8 mouse cellular contexts compared by ENCODE assay signal in the genomic region with DNA sequence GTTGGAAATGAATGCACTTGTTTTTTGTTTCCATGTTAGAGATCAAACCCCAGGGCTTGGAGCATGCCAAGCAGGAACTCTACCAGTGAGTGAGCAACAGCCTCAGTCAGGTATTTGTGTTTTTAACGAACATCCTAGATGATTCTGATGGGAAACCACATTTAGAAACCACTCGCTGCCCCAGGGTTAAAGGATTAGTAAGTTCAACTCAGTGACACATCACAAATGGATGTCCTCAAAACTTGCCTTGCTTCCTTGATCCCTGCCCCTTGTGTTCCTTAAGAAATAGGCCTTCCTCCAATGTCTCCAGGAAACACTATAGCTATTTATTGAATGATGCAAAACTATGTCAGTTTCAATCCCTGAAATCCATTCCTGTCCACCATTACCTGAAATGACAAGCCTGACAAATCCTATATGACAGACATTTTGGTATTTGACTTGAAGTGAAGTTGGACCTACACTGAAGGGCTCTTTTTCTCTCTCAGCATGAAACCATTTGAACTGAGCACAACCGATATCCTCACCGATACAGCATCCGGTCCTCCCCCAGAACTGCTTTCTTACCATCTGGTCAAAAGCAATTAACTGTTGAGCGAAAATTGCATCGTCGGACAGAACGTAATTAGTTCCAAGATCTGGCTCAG. TPM values are rescaled to one million over a fixed set of nuclear protein-coding genes. Genes with fewer than 3 reads are reported as not detected.
DNase-seq lines count a peak whose midpoint lies in the region; ATAC-seq and TF ChIP-seq lines count a peak whose summit lies in the region.

No protein-coding gene starts in this region.

- H3K27ac ChIP-seq in heart, postnatal 0 days (ENCODE audit: low read depth): no peak overlapping the region
- peak overlapping the region; percentile 25 for H3K27ac ChIP-seq in MEL (ENCODE audit: control insufficient read depth, low read depth, low read length)
- no peak overlapping the region; the same call in 1 of the 2 replicates for H3K27ac ChIP-seq in hindbrain, embryonic 10.5 days
- no peak overlapping the region for H3K27ac ChIP-seq in midbrain, embryonic 12.5 days (replicated peaks)

- WGBS in heart, postnatal 0 days: 20% methylated on average over 9 of the region's 9 CpGs
- 21% methylated on average over 9 of the region's 9 CpGs for WGBS in hindbrain, embryonic 10.5 days
- 20% methylated on average over 9 of the region's 9 CpGs for WGBS in midbrain, embryonic 12.5 days

- H3K9me3 ChIP-seq in heart, postnatal 0 days (replicated peaks; ENCODE audit: control insufficient read depth, low read length): no peaks in the 10 kb centered on the region
- no peaks in the 10 kb centered on the region for H3K9me3 ChIP-seq in MEL (replicated peaks; ENCODE audit: insufficient read depth, low read length)
- no peaks in the 10 kb centered on the region for H3K9me3 ChIP-seq in hindbrain, embryonic 10.5 days
- no peaks in the 10 kb centered on the region for H3K9me3 ChIP-seq in midbrain, embryonic 12.5 days

- no peak for TF ChIP-seq POLR2A in MEL (IDR thresholded peaks at IDR 0.05; ENCODE audit: control insufficient read depth in 1 of 2, insufficient read depth in 1 of 2, low read depth in 1 of 2, low read length in 2 of 2, poor library complexity in 1 of 2)

- no peak for TF ChIP-seq RAD21 in MEL (IDR thresholded peaks at IDR 0.05; ENCODE audit: low read depth, low read length)

- peaks cover 5% of the 10 kb centered on the region; the same call in 1 of the 2 replicates for H3K4me1 ChIP-seq in heart, postnatal 0 days (ENCODE audit: control insufficient read depth, insufficient read depth)
- H3K4me1 ChIP-seq in MEL (ENCODE audit: control insufficient read depth in 1 of 2, insufficient read depth in 2 of 2, low read length in 2 of 2): peaks cover 8 to 25% of the 10 kb centered on the region in 2 experiments; a peak in 3 of 4 replicates
- H3K4me1 ChIP-seq in hindbrain, embryonic 10.5 days (replicated peaks): peaks cover 25% of the 10 kb centered on the region
- H3K4me1 ChIP-seq in midbrain, embryonic 12.5 days: peaks cover 19% of the 10 kb centered on the region

- H3K79me2 ChIP-seq in MEL (ENCODE audit: control insufficient read depth, insufficient read depth, low read length, poor library complexity): peaks cover 43% of the 10 kb centered on the region

- no peak for TF ChIP-seq CTCF in heart, postnatal 0 days (IDR thresholded peaks at IDR 0.05; ENCODE audit: low read depth)
- TF ChIP-seq CTCF in MEL (IDR thresholded peaks at IDR 0.05 in 2 of 3, conservative IDR thresholded peaks at IDR 0.05 in 1 of 3; ENCODE audit: control insufficient read depth in 1 of 3, insufficient read depth in 1 of 3, low read depth in 2 of 3, low read length in 3 of 3, poor library complexity in 1 of 3, severe bottlenecking in 1 of 3): no peak

- H3K4me3 ChIP-seq in heart, postnatal 0 days (ENCODE audit: low read depth, low read length): peak overlapping the region; percentile 73
- H3K4me3 ChIP-seq in MEL (ENCODE audit: control insufficient read depth in 1 of 2, insufficient read depth in 1 of 2, low read depth in 2 of 2, low read length in 2 of 2): peak overlapping the region; percentile 72 to 99
- peak overlapping the region; percentile 97 for H3K4me3 ChIP-seq in hindbrain, embryonic 10.5 days
- H3K4me3 ChIP-seq in midbrain, embryonic 12.5 days: peak overlapping the region; percentile 96

- peak overlapping the region; percentile 92 for H3K4me2 ChIP-seq in heart, postnatal 0 days (ENCODE audit: low read depth, low read length)
- peak overlapping the region; percentile 96 for H3K4me2 ChIP-seq in midbrain, embryonic 12.5 days (replicated peaks)

- intact Hi-C loops in heart, postnatal 36 days (cut with DNase I): no loop called here

- peak overlapping the region; percentile 71 for H3K9ac ChIP-seq in heart, postnatal 0 days (replicated peaks; ENCODE audit: low read depth, low read length)
- peak overlapping the region; percentile 88 for H3K9ac ChIP-seq in MEL (ENCODE audit: control insufficient read depth, low read depth, low read length, poor library complexity, severe bottlenecking)
- peak overlapping the region; percentile 90 for H3K9ac ChIP-seq in midbrain, embryonic 12.5 days (replicated peaks)

- no peak for DNase-seq in heart, postnatal 0 days (ENCODE audit: low spot score)
- no peak for DNase-seq in heart, postnatal 36 days
- peak; percentile 55 for DNase-seq in MEL (ENCODE audit: low read depth, low spot score)
- no peak for DNase-seq in hindbrain, embryonic 10.5 days (ENCODE audit: low spot score)
- DNase-seq in right cerebral cortex, adult 18-20 months: no peak
- no peak for DNase-seq in adrenal gland, postnatal 25 days
- no peak for DNase-seq in embryo, embryonic 10 days (ENCODE audit: low spot score)

- ATAC-seq in heart, postnatal 0 days (ENCODE audit: insufficient read depth, low read depth): no peak
- ATAC-seq in midbrain, embryonic 12.5 days (ENCODE audit: low FRiP score, low read depth): no peak

- TF ChIP-seq EP300 in heart, postnatal 0 days (IDR thresholded peaks at IDR 0.05; ENCODE audit: low read depth): no peak
- TF ChIP-seq EP300 in MEL (IDR thresholded peaks at IDR 0.05; ENCODE audit: low read depth in 1 of 2, low read length in 2 of 2): no peak

- peaks cover 11% of the 10 kb centered on the region for H3K36me3 ChIP-seq in heart, postnatal 0 days (replicated peaks; ENCODE audit: control insufficient read depth, insufficient read depth, low read length)
- peaks cover 5 to 30% of the 10 kb centered on the region in 2 experiments for H3K36me3 ChIP-seq in MEL (ENCODE audit: control insufficient read depth in 1 of 2, insufficient read depth in 2 of 2, low read length in 2 of 2)
- H3K36me3 ChIP-seq in hindbrain, embryonic 10.5 days: peaks cover 19% of the 10 kb centered on the region
- H3K36me3 ChIP-seq in midbrain, embryonic 12.5 days: peaks cover 10% of the 10 kb centered on the region

- H3K27me3 ChIP-seq in heart, postnatal 0 days (ENCODE audit: control insufficient read depth, insufficient read depth, low read length): no peaks in the 10 kb centered on the region
- no peaks in the 10 kb centered on the region for H3K27me3 ChIP-seq in MEL (ENCODE audit: control insufficient read depth in 1 of 2, insufficient read depth in 2 of 2, low read length in 2 of 2)
- no peaks in the 10 kb centered on the region for H3K27me3 ChIP-seq in hindbrain, embryonic 10.5 days (ENCODE audit: insufficient read depth, poor library complexity, severe bottlenecking)
- no peaks in the 10 kb centered on the region for H3K27me3 ChIP-seq in midbrain, embryonic 12.5 days

RNA-seq across cellular contexts. Expression of gene Desi1, which starts 18.8 kb away (rescaled TPM):
- 9.0 and 13.6 TPM in 2 replicates for total RNA-seq in heart, postnatal 0 days (2014; rRNA removed; ENCODE audit: low replicate concordance)
- 15.4 and 16.1 TPM in 2 replicates for polyA plus RNA-seq in heart, postnatal 0 days (2015; fragmentation: Nextera tagmentation; extraction: Ambion mirVana)
- total RNA-seq in heart, postnatal 36 days (2021): 10 to 100 TPM; 26.9 to 30.9 TPM
- 22.6 and 26.3 TPM in 2 replicates for total RNA-seq in MEL (2012; rRNA removed)
- polyA plus RNA-seq in MEL (2012; ENCODE audit: insufficient read depth in 1 of 2, insufficient read length in 2 of 2, low read depth in 1 of 2, low replicate concordance in 2 of 2, missing spikeins in 1 of 2): 100 to 1,000 TPM in 1 of 2 experiments, not detected in 1; 116 TPM
- polyA plus RNA-seq in hindbrain, embryonic 10.5 days (2016; fragmentation: Nextera tagmentation; extraction: Ambion mirVana): 36.4 and 39.7 TPM in 2 replicates
- 39.9 and 43.0 TPM in 2 replicates for polyA plus RNA-seq in midbrain, embryonic 12.5 days (2016; fragmentation: Nextera tagmentation; extraction: Ambion mirVana)
- total RNA-seq in adrenal gland, postnatal 25 days (2021): 80.3 and 81.7 TPM in 2 replicates

RNA-seq across cellular contexts. Expression of gene Xrcc6, which starts 27.2 kb away (rescaled TPM):
- 25.2 and 37.2 TPM in 2 replicates for total RNA-seq in heart, postnatal 0 days (2014; rRNA removed; ENCODE audit: low replicate concordance)
- 36.8 and 39.0 TPM in 2 replicates for polyA plus RNA-seq in heart, postnatal 0 days (2015; fragmentation: Nextera tagmentation; extraction: Ambion mirVana)
- 10 to 100 TPM; 25.0 to 26.5 TPM for total RNA-seq in heart, postnatal 36 days (2021)
- 90.3 and 108 TPM in 2 replicates for total RNA-seq in MEL (2012; rRNA removed)
- polyA plus RNA-seq in MEL (2012; ENCODE audit: insufficient read depth in 1 of 2, insufficient read length in 2 of 2, low read depth in 1 of 2, low replicate concordance in 2 of 2, missing spikeins in 1 of 2): 100 to 1,000 TPM in 1 of 2 experiments, not detected in 1; 108 TPM
- polyA plus RNA-seq in hindbrain, embryonic 10.5 days (2016; fragmentation: Nextera tagmentation; extraction: Ambion mirVana): 62.1 and 75.1 TPM in 2 replicates
- 50.2 and 50.5 TPM in 2 replicates for polyA plus RNA-seq in midbrain, embryonic 12.5 days (2016; fragmentation: Nextera tagmentation; extraction: Ambion mirVana)
- total RNA-seq in adrenal gland, postnatal 25 days (2021): 81.4 and 102 TPM in 2 replicates

RNA-seq across cellular contexts. Expression of gene Snu13, which starts 32.5 kb away (rescaled TPM):
- 204 and 222 TPM in 2 replicates for total RNA-seq in heart, postnatal 0 days (2014; rRNA removed; ENCODE audit: low replicate concordance)
- polyA plus RNA-seq in heart, postnatal 0 days (2015; fragmentation: Nextera tagmentation; extraction: Ambion mirVana): 109 and 123 TPM in 2 replicates
- 10 to 100 TPM; 51.0 to 55.2 TPM for total RNA-seq in heart, postnatal 36 days (2021)
- 262 and 297 TPM in 2 replicates for total RNA-seq in MEL (2012; rRNA removed)
- polyA plus RNA-seq in MEL (2012; ENCODE audit: insufficient read depth in 1 of 2, insufficient read length in 2 of 2, low read depth in 1 of 2, low replicate concordance in 2 of 2, missing spikeins in 1 of 2): 100 to 1,000 TPM; 196 to 375 TPM
- polyA plus RNA-seq in hindbrain, embryonic 10.5 days (2016; fragmentation: Nextera tagmentation; extraction: Ambion mirVana): 276 and 351 TPM in 2 replicates
- polyA plus RNA-seq in midbrain, embryonic 12.5 days (2016; fragmentation: Nextera tagmentation; extraction: Ambion mirVana): 183 and 196 TPM in 2 replicates
- total RNA-seq in adrenal gland, postnatal 25 days (2021): 83.1 and 99.8 TPM in 2 replicates

RNA-seq across cellular contexts. Expression of gene 1700029P11Rik, which starts 34.5 kb away (rescaled TPM):
- total RNA-seq in heart, postnatal 0 days (2014; rRNA removed; ENCODE audit: low replicate concordance): not detected in 2 replicates
- not detected in 2 replicates for polyA plus RNA-seq in heart, postnatal 0 days (2015; fragmentation: Nextera tagmentation; extraction: Ambion mirVana)
- total RNA-seq in heart, postnatal 36 days (2021): not detected
- total RNA-seq in MEL (2012; rRNA removed): not detected in 2 replicates
- under 1 TPM in 1 of 2 experiments, not detected in 1; 0.07 TPM for polyA plus RNA-seq in MEL (2012; ENCODE audit: insufficient read depth in 1 of 2, insufficient read length in 2 of 2, low read depth in 1 of 2, low replicate concordance in 2 of 2, missing spikeins in 1 of 2)
- polyA plus RNA-seq in hindbrain, embryonic 10.5 days (2016; fragmentation: Nextera tagmentation; extraction: Ambion mirVana): not detected in 2 replicates
- polyA plus RNA-seq in midbrain, embryonic 12.5 days (2016; fragmentation: Nextera tagmentation; extraction: Ambion mirVana): not detected in 2 replicates
- total RNA-seq in adrenal gland, postnatal 25 days (2021): not detected in 2 replicates

RNA-seq across cellular contexts. Expression of gene 4930407I10Rik, which starts 44.1 kb away (rescaled TPM):
- not detected in 2 replicates for total RNA-seq in heart, postnatal 0 days (2014; rRNA removed; ENCODE audit: low replicate concordance)
- not detected in 2 replicates for polyA plus RNA-seq in heart, postnatal 0 days (2015; fragmentation: Nextera tagmentation; extraction: Ambion mirVana)
- not detected for total RNA-seq in heart, postnatal 36 days (2021)
- not detected in 2 replicates for total RNA-seq in MEL (2012; rRNA removed)
- polyA plus RNA-seq in MEL (2012; ENCODE audit: insufficient read depth in 1 of 2, insufficient read length in 2 of 2, low read depth in 1 of 2, low replicate concordance in 2 of 2, missing spikeins in 1 of 2): not detected
- not detected in 2 replicates for polyA plus RNA-seq in hindbrain, embryonic 10.5 days (2016; fragmentation: Nextera tagmentation; extraction: Ambion mirVana)
- not detected in 2 replicates for polyA plus RNA-seq in midbrain, embryonic 12.5 days (2016; fragmentation: Nextera tagmentation; extraction: Ambion mirVana)
- total RNA-seq in adrenal gland, postnatal 25 days (2021): not detected in 2 replicates
